Mouse (Mus musculus): ENCODE measurements at regions not wholly inside any gene's neighbourhood (a gene's known extent, or its start where the extent isn't known, plus 50 kb on each side); places are given as distances from the start of the nearest gene placed in this dataset.

- Histone ChIP-seq H3K9ac (no peak overlapping the region), H3K9me3 (no peaks in the 10 kb centered on the region), H3K4me2 (no peak overlapping the region), H3K4me3 (no peak overlapping the region), H3K27me3 (replicated peaks) (no peaks in the 10 kb centered on the region), H3K36me3 (replicated peaks) (no peaks in the 10 kb centered on the region), H3K27ac (no peak overlapping the region), H3K4me1 (no peaks in the 10 kb centered on the region)
- ATAC-seq (replicated peaks) = no peak
Observed at GRCm38 (mm10) chr16:51564064-51564463, 467.0 kb upstream of the Cblb start.

- WGBS = 40% methylated on average over 2 of the region's 2 CpGs
- Histone ChIP-seq H3K4me3 (no peak overlapping the region), H3K4me1 (no peaks in the 10 kb centered on the region), H3K36me3 (replicated peaks) (no peaks in the 10 kb centered on the region), H3K27me3 (replicated peaks) (no peaks in the 10 kb centered on the region), H3K27ac (no peak overlapping the region), H3K4me2 (no peak overlapping the region), H3K9me3 (no peaks in the 10 kb centered on the region), H3K9ac (no peak overlapping the region)
- no peak for ATAC-seq (replicated peaks)
Observed at GRCm38 (mm10) chr16:51577915-51578593, 453.0 kb upstream of the Cblb start.

- Histone ChIP-seq H3K4me1 (no peaks in the 10 kb centered on the region), H3K27ac (no peak overlapping the region), H3K4me3 (no peak overlapping the region), H3K9ac (no peak overlapping the region), H3K36me3 (replicated peaks) (no peaks in the 10 kb centered on the region), H3K4me2 (no peak overlapping the region), H3K27me3 (replicated peaks) (no peaks in the 10 kb centered on the region), H3K9me3 (no peaks in the 10 kb centered on the region)
- WGBS = 60% methylated on average over 1 of the region's 1 CpGs
- no peak for ATAC-seq (replicated peaks)
Observed at GRCm38 (mm10) chr16:51580525-51580924, 450.5 kb upstream of the Cblb start.

- H3K27me3 ChIP-seq (replicated peaks) = no peaks in the 10 kb centered on the region
- no peak overlapping the region for H3K9ac ChIP-seq
- no peak overlapping the region for H3K27ac ChIP-seq
- no peak overlapping the region for H3K4me3 ChIP-seq
- no peaks in the 10 kb centered on the region for H3K9me3 ChIP-seq
- H3K4me2 ChIP-seq = no peak overlapping the region
- 7% methylated on average over 2 of the region's 2 CpGs for WGBS
- peak; percentile 78 for ATAC-seq (replicated peaks)
- H3K4me1 ChIP-seq = peaks cover 2% of the 10 kb centered on the region; the same call in 1 of the 2 replicates
- no peaks in the 10 kb centered on the region for H3K36me3 ChIP-seq (replicated peaks)
Observed at GRCm38 (mm10) chr16:51589924-51590397, 441.1 kb upstream of the Cblb start.

- H3K27me3 ChIP-seq (replicated peaks) = no peaks in the 10 kb centered on the region
- no peak for ATAC-seq (replicated peaks)
- no peaks in the 10 kb centered on the region for H3K9me3 ChIP-seq
- H3K9ac ChIP-seq = no peak overlapping the region
- H3K27ac ChIP-seq = no peak overlapping the region
- no peaks in the 10 kb centered on the region for H3K4me1 ChIP-seq
- H3K4me2 ChIP-seq = no peak overlapping the region
- H3K4me3 ChIP-seq = no peak overlapping the region
- no peaks in the 10 kb centered on the region for H3K36me3 ChIP-seq (replicated peaks)
Observed at GRCm38 (mm10) chr16:51617579-51617978, 413.4 kb upstream of the Cblb start.

GRCm38 (mm10) chr16:51646646-51647045, 384.4 kb upstream of the Cblb start:
- H3K27ac ChIP-seq = no peak overlapping the region
- no peaks in the 10 kb centered on the region for H3K9me3 ChIP-seq
- ATAC-seq (replicated peaks) = no peak
- H3K4me3 ChIP-seq = no peak overlapping the region
- no peaks in the 10 kb centered on the region for H3K36me3 ChIP-seq (replicated peaks)
- H3K27me3 ChIP-seq (replicated peaks) = no peaks in the 10 kb centered on the region
- no peak overlapping the region for H3K9ac ChIP-seq
- 90% methylated on average over 1 of the region's 1 CpGs for WGBS
- no peak overlapping the region for H3K4me2 ChIP-seq
- no peaks in the 10 kb centered on the region for H3K4me1 ChIP-seq

GRCm38 (mm10) chr16:51650100-51650499, 380.9 kb upstream of the Cblb start:
- Histone ChIP-seq H3K9ac (no peak overlapping the region), H3K27me3 (replicated peaks) (no peaks in the 10 kb centered on the region), H3K4me2 (no peak overlapping the region), H3K36me3 (replicated peaks) (no peaks in the 10 kb centered on the region), H3K27ac (no peak overlapping the region), H3K9me3 (no peaks in the 10 kb centered on the region), H3K4me1 (no peaks in the 10 kb centered on the region), H3K4me3 (no peak overlapping the region)
- no peak for ATAC-seq (replicated peaks)
- 55% methylated on average over 5 of the region's 5 CpGs for WGBS

GRCm38 (mm10) chr16:51650683-51651082, 380.3 kb upstream of the Cblb start:
- 93% methylated on average over 5 of the region's 5 CpGs for WGBS

GRCm38 (mm10) chr16:51661693-51662092, 369.3 kb upstream of the Cblb start:
- WGBS = 88% methylated on average over 1 of the region's 1 CpGs
- Histone ChIP-seq H3K36me3 (replicated peaks) (no peaks in the 10 kb centered on the region), H3K9ac (no peak overlapping the region), H3K4me1 (no peaks in the 10 kb centered on the region), H3K27me3 (replicated peaks) (no peaks in the 10 kb centered on the region), H3K27ac (no peak overlapping the region), H3K4me2 (no peak overlapping the region), H3K4me3 (no peak overlapping the region), H3K9me3 (no peaks in the 10 kb centered on the region)
- no peak for ATAC-seq (replicated peaks)

More at GRCm38 (mm10) chr16:51650683-51651082, 380.3 kb upstream of the Cblb start:
- H3K4me3 ChIP-seq = no peak overlapping the region
- no peak overlapping the region for H3K4me2 ChIP-seq
- no peaks in the 10 kb centered on the region for H3K27me3 ChIP-seq (replicated peaks)
- no peak overlapping the region for H3K9ac ChIP-seq
- no peak overlapping the region for H3K27ac ChIP-seq
- no peaks in the 10 kb centered on the region for H3K36me3 ChIP-seq (replicated peaks)
- H3K9me3 ChIP-seq = no peaks in the 10 kb centered on the region
- ATAC-seq (replicated peaks) = no peak
- H3K4me1 ChIP-seq = no peaks in the 10 kb centered on the region

- H3K9me3 ChIP-seq = no peaks in the 10 kb centered on the region
- H3K4me1 ChIP-seq = no peaks in the 10 kb centered on the region
- no peaks in the 10 kb centered on the region for H3K27me3 ChIP-seq (replicated peaks)
- H3K36me3 ChIP-seq (replicated peaks) = no peaks in the 10 kb centered on the region
- H3K9ac ChIP-seq = no peak overlapping the region
- H3K4me3 ChIP-seq = no peak overlapping the region
- no peak overlapping the region for H3K4me2 ChIP-seq
- no peak for ATAC-seq (replicated peaks)
- 25% methylated on average over 2 of the region's 2 CpGs for WGBS
- H3K27ac ChIP-seq = no peak overlapping the region
Observed at GRCm38 (mm10) chr16:51664325-51664724, 366.7 kb upstream of the Cblb start.

- Histone ChIP-seq H3K27me3 (replicated peaks) (no peaks in the 10 kb centered on the region), H3K9me3 (no peaks in the 10 kb centered on the region), H3K4me2 (no peak overlapping the region), H3K36me3 (replicated peaks) (no peaks in the 10 kb centered on the region), H3K9ac (no peak overlapping the region), H3K27ac (no peak overlapping the region), H3K4me3 (no peak overlapping the region), H3K4me1 (no peaks in the 10 kb centered on the region)
- ATAC-seq (replicated peaks) = no peak
- 92% methylated on average over 3 of the region's 3 CpGs for WGBS
Observed at GRCm38 (mm10) chr16:51675101-51675500, 355.9 kb upstream of the Cblb start.

- Histone ChIP-seq H3K4me3 (no peak overlapping the region), H3K4me1 (no peaks in the 10 kb centered on the region), H3K36me3 (replicated peaks) (no peaks in the 10 kb centered on the region), H3K27ac (no peak overlapping the region), H3K27me3 (replicated peaks) (no peaks in the 10 kb centered on the region), H3K9me3 (no peaks in the 10 kb centered on the region), H3K9ac (no peak overlapping the region), H3K4me2 (no peak overlapping the region)
- no peak for ATAC-seq (replicated peaks)
- WGBS = 69% methylated on average over 4 of the region's 4 CpGs
Observed at GRCm38 (mm10) chr16:51675988-51676387, 355.0 kb upstream of the Cblb start.

GRCm38 (mm10) chr16:51690861-51691260, 340.2 kb upstream of the Cblb start:
- Histone ChIP-seq H3K36me3 (replicated peaks) (no peaks in the 10 kb centered on the region), H3K4me3 (no peak overlapping the region), H3K4me1 (no peaks in the 10 kb centered on the region), H3K27me3 (replicated peaks) (no peaks in the 10 kb centered on the region), H3K9me3 (no peaks in the 10 kb centered on the region), H3K4me2 (no peak overlapping the region), H3K9ac (no peak overlapping the region), H3K27ac (no peak overlapping the region)
- 92% methylated on average over 3 of the region's 3 CpGs for WGBS
- no peak for ATAC-seq (replicated peaks)

All from midbrain, embryonic 15.5 days (tissue).